Mouse (Mus musculus) myocyte (in vitro differentiated cells): ENCODE results near the gene Glyctk. TPM values are rescaled to one million over a fixed set of nuclear protein-coding genes. Genes with fewer than 3 reads are reported as not detected.

Experiments used
- H3K27me3 ChIP-seq: one replicate; pipeline ENCODE4 v1.6.1; 2011; ENCODE audit not compliant: control insufficient read depth, insufficient read depth, insufficient read length
- H3K36me3 ChIP-seq: one replicate; pipeline ENCODE4 v1.6.1; 2011; ENCODE audit not compliant: control insufficient read depth, insufficient read depth
- H3K4me2 ChIP-seq: one replicate; pipeline ENCODE4 v1.6.1; 2011; ENCODE audit warnings: low read depth, control low read depth
- H3K4me3 ChIP-seq: one replicate; pipeline ENCODE4 v1.5.1; 2011; ENCODE audit warnings: mild to moderate bottlenecking, control low read depth, moderate library complexity
- H3K79me2 ChIP-seq: one replicate; pipeline ENCODE4 v1.6.1; 2011; ENCODE audit not compliant: control insufficient read depth, insufficient read depth
- H3ac ChIP-seq: one replicate; pipeline ENCODE4 v1.6.1; 2011; ENCODE audit not compliant: control insufficient read depth, insufficient read length
- E2F4 ChIP-seq: IDR thresholded peaks from one replicate; pipeline ENCODE4 v1.6.1; 2011; ENCODE audit warnings: mild to moderate bottlenecking, control low read depth, moderate library complexity; ENCODE audit not compliant: insufficient read depth
- MAX ChIP-seq: IDR thresholded peaks from one replicate; pipeline ENCODE4 v1.6.1; 2011; ENCODE audit warnings: low read depth, mild to moderate bottlenecking, control low read depth
- TCF3 ChIP-seq: IDR thresholded peaks from one replicate; pipeline ENCODE4 v1.6.1; 2011; ENCODE audit warnings: low read depth, control low read depth; ENCODE audit not compliant: insufficient read length
- USF1 ChIP-seq: IDR thresholded peaks from one replicate; pipeline ENCODE4 v1.6.1; 2011; ENCODE audit warnings: low read depth, mild to moderate bottlenecking, control low read depth, moderate library complexity
- polyA plus RNA-seq: library from polyadenylated mRNA; unstranded; fragments of >200 nt; fragmentation: generic; extraction: Trizol; gene quantifications from one replicate; pipeline ENCODE4 v1.2.1, GENCODE M21; 2012; ENCODE audit warnings: missing spikeins

The Glyctk gene
- polyA plus RNA-seq, 1 experiment, result 1.1 TPM

DNA sequence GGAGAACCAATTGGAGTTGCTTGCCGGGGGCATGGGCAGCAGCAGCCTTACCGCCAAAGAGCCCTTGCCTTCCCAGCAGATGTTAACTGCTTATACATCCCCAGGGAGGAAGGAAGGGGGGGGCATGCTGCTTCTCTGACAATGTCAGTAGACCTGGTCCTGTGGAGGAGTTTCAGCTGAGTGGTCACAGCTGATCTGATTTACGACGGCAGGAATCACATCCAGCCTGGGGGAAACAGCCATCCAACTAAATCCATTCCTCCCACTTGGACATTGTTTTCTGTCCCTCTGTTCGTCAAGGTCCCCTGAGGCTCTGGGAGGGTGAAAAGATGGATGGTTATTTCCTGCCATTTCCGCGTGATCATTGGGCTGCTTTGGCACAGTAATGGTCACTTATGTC is 53.5 kb downstream of the Glyctk start:
- TF ChIP-seq USF1, result no peak
- no peak for TF ChIP-seq E2F4
- no peak for TF ChIP-seq MAX
- no peak for TF ChIP-seq TCF3
- H3K27me3 ChIP-seq, result peaks cover 7% of the 10 kb centered on the region
- no peak overlapping the region for H3K4me3 ChIP-seq
- H3K79me2 ChIP-seq, result no peaks in the 10 kb centered on the region
- H3K36me3 ChIP-seq, result no peaks in the 10 kb centered on the region
- H3K4me2 ChIP-seq, result no peak overlapping the region
- no peak overlapping the region for H3ac ChIP-seq

Other genes with a start within 250 kb of the Glyctk start
- gene Col6a5, start 197.5 kb downstream of the Glyctk start, polyA plus RNA-seq, result not detected
- 0.01 TPM for gene Col6a4, start 61.4 kb downstream of the Glyctk start, polyA plus RNA-seq
- 29.5 TPM for gene Wdr82, start 12.8 kb upstream of the Glyctk start, polyA plus RNA-seq
- 20.2 TPM for gene Ppm1m, start 41.6 kb upstream of the Glyctk start, polyA plus RNA-seq
- gene Twf2, start 45.0 kb upstream of the Glyctk start, polyA plus RNA-seq, result 103 TPM
- gene Tlr9, start 64.5 kb upstream of the Glyctk start, polyA plus RNA-seq, result not detected
- gene Alas1, start 90.5 kb upstream of the Glyctk start, polyA plus RNA-seq, result 98.1 TPM
- gene Poc1a, start 122.9 kb upstream of the Glyctk start, polyA plus RNA-seq, result 7.6 TPM
- gene Dusp7, start 210.5 kb upstream of the Glyctk start, polyA plus RNA-seq, result 8.9 TPM